Mouse (Mus musculus) heart, adult 11 months (tissue): ENCODE data around the gene Sulf2.
A peak's percentile ranks its signal among the peaks of the same experiment; 100 is the strongest.

Experiments used
- DNase-seq: peaks from one replicate; pipeline ENCODE4 v3.0.0; 2022

The Sulf2 gene

GRCm38 (mm10) chr2:166115571-166116277, 39.7 kb downstream of the Sulf2 start:
- peak; percentile 99 for DNase-seq

- no peak for DNase-seq
These were observed 42.5 kb downstream of the Sulf2 start for GRCm38 (mm10) chr2:166112986-166113385.

GRCm38 (mm10) chr2:166111831-166112250, 43.6 kb downstream of the Sulf2 start:
- peak; percentile 95 for DNase-seq

GRCm38 (mm10) chr2:166111238-166111637, 44.2 kb downstream of the Sulf2 start:
- DNase-seq = peak; percentile 93

GRCm38 (mm10) chr2:166110764-166111163, 44.7 kb downstream of the Sulf2 start:
- no peak for DNase-seq

GRCm38 (mm10) chr2:166108326-166108725, 47.1 kb downstream of the Sulf2 start:
- DNase-seq = peak; percentile 98

- DNase-seq = no peak
These were observed 47.6 kb downstream of the Sulf2 start for GRCm38 (mm10) chr2:166107911-166108310.

- no peak for DNase-seq
These were observed 48.8 kb downstream of the Sulf2 start for GRCm38 (mm10) chr2:166106631-166107030.

GRCm38 (mm10) chr2:166105911-166106310, 49.6 kb downstream of the Sulf2 start:
- DNase-seq = no peak

GRCm38 (mm10) chr2:166102893-166103292, 52.6 kb downstream of the Sulf2 start:
- DNase-seq = peak; percentile 99

- peak; percentile 94 for DNase-seq
These were observed 54.9 kb downstream of the Sulf2 start for GRCm38 (mm10) chr2:166100309-166101262.

GRCm38 (mm10) chr2:166098292-166098933, 57.0 kb downstream of the Sulf2 start:
- peak; percentile 94 for DNase-seq

- DNase-seq = peak; percentile 92
These were observed 57.8 kb downstream of the Sulf2 start for GRCm38 (mm10) chr2:166097443-166098291.

GRCm38 (mm10) chr2:166096834-166097233, 58.6 kb downstream of the Sulf2 start:
- no peak for DNase-seq

- DNase-seq = peak; percentile 92
These were observed 59.2 kb downstream of the Sulf2 start for GRCm38 (mm10) chr2:166096300-166096699.

- DNase-seq = no peak
These were observed 63.1 kb downstream of the Sulf2 start for GRCm38 (mm10) chr2:166092412-166092811.

- DNase-seq = no peak
These were observed 63.9 kb downstream of the Sulf2 start for GRCm38 (mm10) chr2:166091599-166091998.

GRCm38 (mm10) chr2:166090131-166090581, 65.3 kb downstream of the Sulf2 start:
- no peak for DNase-seq

GRCm38 (mm10) chr2:166088991-166089390, 66.5 kb downstream of the Sulf2 start:
- DNase-seq = peak; percentile 86

- DNase-seq = peak; percentile 91
These were observed 68.8 kb downstream of the Sulf2 start for GRCm38 (mm10) chr2:166086457-166087233.

- peak; percentile 89 for DNase-seq
These were observed 69.7 kb downstream of the Sulf2 start for GRCm38 (mm10) chr2:166085780-166086179.
